Mouse (Mus musculus): Measurements from ENCODE around the gene Perp.

DNA sequence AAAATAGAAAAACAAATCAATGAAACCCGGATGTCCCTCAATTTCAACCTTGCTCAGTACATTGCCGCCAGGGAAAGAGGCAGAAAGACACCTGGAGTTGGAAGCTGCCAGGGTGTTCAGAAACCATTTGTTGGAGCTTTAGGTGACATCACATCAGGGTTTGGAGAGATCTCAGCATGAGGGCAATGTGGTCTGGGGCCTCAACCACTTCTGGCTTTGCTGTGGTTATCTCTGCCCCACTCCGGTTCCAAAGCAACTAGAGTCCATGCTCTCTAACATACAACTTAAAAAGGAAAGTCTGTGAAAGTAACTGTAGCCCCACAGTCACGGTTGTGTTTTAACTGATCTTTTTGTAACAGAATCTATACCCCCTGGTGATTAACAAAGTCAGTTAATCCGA, 19.9 kb downstream of the Perp start:
- TF ChIP-seq CTCF (IDR thresholded peaks at IDR 0.05; ENCODE audit: low read depth), result no peak
- no peak for TF ChIP-seq EP300 (IDR thresholded peaks at IDR 0.05; ENCODE audit: low read depth)
